Mouse (Mus musculus): ENCODE results near the gene Thbs1. TPM values are rescaled to one million over a fixed set of nuclear protein-coding genes. Genes with fewer than 3 reads are reported as not detected.

Gene Thbs1
- polyA plus RNA-seq, 1 experiment from 2014 or later, result 91.5 TPM

DNA sequence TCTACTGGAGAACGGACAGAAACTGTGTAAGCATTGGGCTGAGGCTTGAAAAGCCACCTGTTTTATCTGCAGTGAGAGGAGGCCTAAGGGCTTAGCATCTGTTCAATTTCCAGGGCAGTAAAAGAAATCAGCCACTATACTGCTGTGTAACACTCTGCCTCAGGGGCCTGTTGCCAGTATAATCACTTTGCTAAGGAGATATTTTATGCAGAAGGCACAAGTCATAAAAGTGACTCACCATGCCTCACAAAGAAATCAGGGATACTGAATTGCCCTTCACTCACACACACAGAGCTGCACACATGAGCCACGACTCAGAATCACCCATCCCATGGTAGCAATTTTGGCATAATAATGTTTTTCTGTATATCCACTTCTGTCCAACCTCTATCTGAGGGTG lies 4.5 kb downstream of the Thbs1 start:
- Histone ChIP-seq H3K9me3 (no peaks in the 10 kb centered on the region), H3K27me3 (0 out of 2 replicates have a peak, but pooled peaks cover 2% of the 10 kb centered on the region), H3K36me3 (peaks cover 57% of the 10 kb centered on the region), H3K27ac (no peak overlapping the region), H3K4me3 (no peak overlapping the region), H3K4me2 (replicated peaks) (no peak overlapping the region), H3K4me1 (peaks cover 28% of the 10 kb centered on the region), H3K9ac (no peak overlapping the region)
- WGBS, result 71% methylated on average over 2 of the region's 2 CpGs
- ATAC-seq (ENCODE audit: insufficient number of reproducible peaks, insufficient read depth, low FRiP score, low TSS enrichment), result no peak

- Histone ChIP-seq H3K9ac (no peak overlapping the region; the same call in 1 of the 2 replicates), H3K9me3 (no peaks in the 10 kb centered on the region), H3K4me2 (replicated peaks) (no peak overlapping the region), H3K27ac (no peak overlapping the region), H3K36me3 (peaks cover 64% of the 10 kb centered on the region), H3K4me1 (peaks cover 28% of the 10 kb centered on the region), H3K4me3 (no peak overlapping the region), H3K27me3 (0 out of 2 replicates have a peak, but pooled peaks cover 2% of the 10 kb centered on the region)
- ATAC-seq (ENCODE audit: insufficient number of reproducible peaks, insufficient read depth, low FRiP score, low TSS enrichment), result no peak
- whole genome bisulfite sequencing, result 69% methylated on average over 3 of the region's 3 CpGs
Observed at GRCm38 (mm10) chr2:118116754-118117290, 5.1 kb downstream of the Thbs1 start.

- H3K27ac ChIP-seq, result no peak overlapping the region
Observed at GRCm38 (mm10) chr2:118117401-118117800, 5.7 kb downstream of the Thbs1 start.

GRCm38 (mm10) chr2:118118045-118118444 lies 6.4 kb downstream of the Thbs1 start:
- 68% methylated on average over 6 of the region's 6 CpGs for WGBS
- Histone ChIP-seq H3K27me3 (0 out of 2 replicates have a peak, but pooled peaks cover 1% of the 10 kb centered on the region), H3K9ac (no peak overlapping the region), H3K27ac (no peak overlapping the region), H3K4me3 (no peak overlapping the region), H3K4me2 (replicated peaks) (no peak overlapping the region), H3K4me1 (peaks cover 26% of the 10 kb centered on the region), H3K9me3 (no peaks in the 10 kb centered on the region), H3K36me3 (peaks cover 73% of the 10 kb centered on the region)
- ATAC-seq (ENCODE audit: insufficient number of reproducible peaks, insufficient read depth, low FRiP score, low TSS enrichment), result no peak

More at GRCm38 (mm10) chr2:118117401-118117800, 5.7 kb downstream of the Thbs1 start:
- no peak overlapping the region for H3K4me3 ChIP-seq
- no peak overlapping the region for H3K9ac ChIP-seq
- no peak overlapping the region; the same call in 1 of the 2 replicates for H3K4me2 ChIP-seq (replicated peaks)
- 0 out of 2 replicates have a peak, but pooled peaks cover 2% of the 10 kb centered on the region for H3K27me3 ChIP-seq
- peaks cover 28% of the 10 kb centered on the region for H3K4me1 ChIP-seq
- 63% methylated on average over 11 of the region's 11 CpGs for WGBS
- H3K9me3 ChIP-seq, result no peaks in the 10 kb centered on the region
- no peak for ATAC-seq (ENCODE audit: insufficient number of reproducible peaks, insufficient read depth, low FRiP score, low TSS enrichment)
- peaks cover 67% of the 10 kb centered on the region for H3K36me3 ChIP-seq

DNA sequence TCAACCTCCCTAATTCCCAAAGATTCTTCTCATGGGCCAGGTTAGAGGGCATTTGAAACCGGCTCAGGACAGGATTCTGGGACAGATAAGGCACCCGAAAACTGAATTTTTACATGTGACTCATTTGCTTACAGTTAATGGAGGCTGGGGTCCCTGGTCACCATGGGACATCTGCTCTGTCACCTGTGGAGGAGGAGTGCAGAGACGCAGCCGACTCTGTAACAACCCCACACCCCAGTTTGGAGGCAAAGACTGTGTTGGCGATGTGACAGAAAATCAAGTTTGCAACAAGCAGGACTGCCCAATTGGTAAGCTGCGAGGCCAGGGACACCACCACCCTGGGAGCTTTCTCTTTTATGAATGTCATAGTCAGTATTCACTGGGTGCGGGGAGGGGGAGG lies 6.8 kb downstream of the Thbs1 start:
- Histone ChIP-seq H3K4me3 (no peak overlapping the region), H3K36me3 (peaks cover 78% of the 10 kb centered on the region)
- WGBS, result 78% methylated on average over 7 of the region's 7 CpGs

DNA sequence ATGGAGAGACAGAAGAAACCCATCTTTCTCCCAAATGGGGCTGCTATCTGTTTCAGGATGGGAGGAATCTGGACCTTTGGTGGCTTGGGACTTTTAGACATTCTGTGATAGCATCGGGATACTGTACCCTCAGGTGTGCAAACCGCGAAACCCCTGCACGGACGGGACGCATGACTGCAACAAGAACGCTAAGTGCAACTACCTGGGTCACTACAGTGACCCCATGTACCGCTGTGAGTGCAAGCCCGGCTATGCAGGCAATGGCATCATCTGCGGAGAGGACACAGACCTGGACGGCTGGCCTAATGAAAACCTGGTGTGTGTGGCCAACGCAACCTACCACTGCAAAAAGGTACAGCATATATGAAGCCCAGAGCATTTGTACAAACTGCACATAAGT lies 8.0 kb downstream of the Thbs1 start:
- Histone ChIP-seq H3K9me3 (no peaks in the 10 kb centered on the region), H3K27ac (no peak overlapping the region), H3K4me1 (peaks cover 15% of the 10 kb centered on the region), H3K36me3 (peaks cover 87% of the 10 kb centered on the region), H3K9ac (no peak overlapping the region), H3K4me2 (replicated peaks) (no peak overlapping the region), H3K27me3 (no peaks in the 10 kb centered on the region), H3K4me3 (no peak overlapping the region)
- WGBS, result 91% methylated on average over 12 of the region's 12 CpGs
- no peak for ATAC-seq (ENCODE audit: insufficient number of reproducible peaks, insufficient read depth, low FRiP score, low TSS enrichment)

More for the DNA sequence above, 6.8 kb downstream of the Thbs1 start:
- Histone ChIP-seq H3K4me2 (replicated peaks) (no peak overlapping the region), H3K27me3 (no peaks in the 10 kb centered on the region), H3K4me1 (peaks cover 25% of the 10 kb centered on the region), H3K9me3 (no peaks in the 10 kb centered on the region), H3K9ac (no peak overlapping the region), H3K27ac (no peak overlapping the region)
- ATAC-seq (ENCODE audit: insufficient number of reproducible peaks, insufficient read depth, low FRiP score, low TSS enrichment), result no peak

GRCm38 (mm10) chr2:118120095-118120494 lies 8.4 kb downstream of the Thbs1 start:
- Histone ChIP-seq H3K4me1 (peaks cover 10% of the 10 kb centered on the region; the same call in 1 of the 2 replicates), H3K27me3 (no peaks in the 10 kb centered on the region), H3K9ac (no peak overlapping the region), H3K36me3 (peaks cover 87% of the 10 kb centered on the region), H3K27ac (no peak overlapping the region), H3K4me2 (replicated peaks) (no peak overlapping the region), H3K4me3 (no peak overlapping the region), H3K9me3 (no peaks in the 10 kb centered on the region)
- 95% methylated on average over 11 of the region's 11 CpGs for WGBS
- no peak for ATAC-seq (ENCODE audit: insufficient number of reproducible peaks, insufficient read depth, low FRiP score, low TSS enrichment)

DNA sequence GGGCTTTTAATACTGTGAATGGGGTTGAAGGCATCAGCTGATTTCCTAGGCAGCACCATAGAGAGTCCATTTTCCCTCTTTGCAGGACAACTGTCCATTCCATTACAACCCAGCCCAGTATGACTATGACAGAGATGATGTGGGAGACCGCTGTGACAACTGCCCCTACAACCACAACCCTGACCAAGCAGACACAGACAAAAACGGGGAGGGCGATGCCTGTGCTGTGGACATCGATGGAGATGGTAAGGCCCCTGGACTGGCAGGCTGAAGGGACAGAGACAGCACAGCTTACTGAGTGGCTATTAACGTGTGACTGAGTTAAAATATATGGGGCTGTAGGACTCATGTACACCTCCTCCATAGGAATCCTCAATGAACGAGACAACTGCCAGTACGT lies 9.1 kb downstream of the Thbs1 start:
- ATAC-seq (ENCODE audit: insufficient number of reproducible peaks, insufficient read depth, low FRiP score, low TSS enrichment), result no peak
- H3K27me3 ChIP-seq, result no peaks in the 10 kb centered on the region
- no peaks in the 10 kb centered on the region for H3K9me3 ChIP-seq
- H3K4me3 ChIP-seq, result no peak overlapping the region
- no peak overlapping the region for H3K4me2 ChIP-seq (replicated peaks)
- no peak overlapping the region for H3K9ac ChIP-seq
- 93% methylated on average over 7 of the region's 7 CpGs for WGBS
- H3K4me1 ChIP-seq, result 0 out of 2 replicates have a peak, but pooled peaks cover 9% of the 10 kb centered on the region
- H3K27ac ChIP-seq, result no peak overlapping the region
- H3K36me3 ChIP-seq, result peaks cover 93% of the 10 kb centered on the region

DNA sequence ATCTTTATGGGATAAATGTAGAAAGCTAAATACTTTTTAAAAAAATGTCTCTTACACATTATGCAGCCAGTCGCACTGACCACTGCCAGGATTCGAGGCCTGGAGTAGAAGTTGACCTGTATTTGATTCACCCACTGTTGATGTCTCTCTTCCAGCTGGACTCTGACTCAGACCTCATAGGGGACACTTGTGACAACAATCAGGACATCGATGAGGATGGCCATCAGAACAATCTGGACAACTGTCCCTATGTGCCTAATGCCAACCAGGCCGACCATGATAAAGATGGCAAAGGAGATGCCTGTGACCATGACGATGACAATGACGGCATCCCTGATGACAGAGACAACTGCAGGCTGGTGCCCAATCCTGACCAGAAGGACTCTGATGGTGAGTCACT lies 10.6 kb downstream of the Thbs1 start:
- no peak for ATAC-seq (ENCODE audit: insufficient number of reproducible peaks, insufficient read depth, low FRiP score, low TSS enrichment)
- WGBS, result 92% methylated on average over 6 of the region's 6 CpGs
- Histone ChIP-seq H3K4me1 (0 out of 2 replicates have a peak, but pooled peaks cover 4% of the 10 kb centered on the region), H3K4me3 (no peak overlapping the region), H3K9me3 (no peaks in the 10 kb centered on the region), H3K36me3 (peaks cover 85% of the 10 kb centered on the region), H3K27ac (no peak overlapping the region), H3K4me2 (replicated peaks) (no peak overlapping the region), H3K9ac (no peak overlapping the region), H3K27me3 (no peaks in the 10 kb centered on the region)

DNA sequence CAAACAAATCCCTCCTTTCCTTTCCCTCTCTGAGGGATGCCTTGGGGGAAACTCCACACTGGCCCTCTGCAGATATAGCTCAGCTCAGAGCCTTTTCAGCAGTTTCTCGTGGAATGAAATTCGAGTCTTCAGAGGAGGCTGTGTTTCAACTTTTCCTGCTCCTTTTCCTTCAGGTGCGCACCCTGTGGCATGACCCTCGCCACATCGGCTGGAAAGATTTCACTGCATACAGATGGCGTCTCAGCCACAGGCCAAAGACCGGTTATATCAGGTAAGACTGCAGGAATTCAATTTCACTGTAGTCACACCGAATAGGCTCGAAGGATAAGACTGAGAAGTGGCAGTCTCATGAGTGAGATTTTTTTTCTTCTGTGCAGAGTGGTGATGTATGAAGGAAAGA lies 12.1 kb downstream of the Thbs1 start:
- Histone ChIP-seq H3K9me3 (no peaks in the 10 kb centered on the region), H3K4me3 (no peak overlapping the region), H3K27me3 (no peaks in the 10 kb centered on the region), H3K9ac (no peak overlapping the region), H3K4me1 (no peaks in the 10 kb centered on the region), H3K4me2 (replicated peaks) (no peak overlapping the region), H3K27ac (no peak overlapping the region), H3K36me3 (peaks cover 70% of the 10 kb centered on the region)
- WGBS, result 66% methylated on average over 9 of the region's 9 CpGs
- ATAC-seq (ENCODE audit: insufficient number of reproducible peaks, insufficient read depth, low FRiP score, low TSS enrichment), result no peak

DNA sequence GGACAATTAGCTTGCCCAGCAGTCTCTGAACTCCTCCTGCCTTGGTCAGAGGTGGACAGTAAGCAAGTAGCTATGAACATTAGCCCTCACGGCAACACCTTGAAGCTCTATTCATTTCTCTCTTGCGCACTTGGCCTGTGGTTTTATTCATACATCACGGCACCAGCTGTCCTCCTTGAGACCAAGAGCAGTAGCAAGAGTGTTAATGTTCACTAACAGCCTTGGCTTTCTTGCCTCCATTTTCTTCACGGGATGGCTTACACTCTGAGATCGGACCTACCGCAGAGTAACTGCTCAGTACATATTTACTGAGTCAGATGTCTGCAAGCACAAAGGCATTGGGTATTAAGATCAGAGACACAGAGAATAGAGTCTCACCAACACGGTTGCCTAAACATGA lies 12.8 kb downstream of the Thbs1 start:
- Histone ChIP-seq H3K27ac (no peak overlapping the region), H3K9me3 (no peaks in the 10 kb centered on the region), H3K27me3 (no peaks in the 10 kb centered on the region), H3K36me3 (peaks cover 63% of the 10 kb centered on the region), H3K4me2 (replicated peaks) (no peak overlapping the region), H3K4me1 (no peaks in the 10 kb centered on the region), H3K9ac (no peak overlapping the region), H3K4me3 (no peak overlapping the region)
- no peak for ATAC-seq (ENCODE audit: insufficient number of reproducible peaks, insufficient read depth, low FRiP score, low TSS enrichment)
- WGBS, result 84% methylated on average over 7 of the region's 7 CpGs

DNA sequence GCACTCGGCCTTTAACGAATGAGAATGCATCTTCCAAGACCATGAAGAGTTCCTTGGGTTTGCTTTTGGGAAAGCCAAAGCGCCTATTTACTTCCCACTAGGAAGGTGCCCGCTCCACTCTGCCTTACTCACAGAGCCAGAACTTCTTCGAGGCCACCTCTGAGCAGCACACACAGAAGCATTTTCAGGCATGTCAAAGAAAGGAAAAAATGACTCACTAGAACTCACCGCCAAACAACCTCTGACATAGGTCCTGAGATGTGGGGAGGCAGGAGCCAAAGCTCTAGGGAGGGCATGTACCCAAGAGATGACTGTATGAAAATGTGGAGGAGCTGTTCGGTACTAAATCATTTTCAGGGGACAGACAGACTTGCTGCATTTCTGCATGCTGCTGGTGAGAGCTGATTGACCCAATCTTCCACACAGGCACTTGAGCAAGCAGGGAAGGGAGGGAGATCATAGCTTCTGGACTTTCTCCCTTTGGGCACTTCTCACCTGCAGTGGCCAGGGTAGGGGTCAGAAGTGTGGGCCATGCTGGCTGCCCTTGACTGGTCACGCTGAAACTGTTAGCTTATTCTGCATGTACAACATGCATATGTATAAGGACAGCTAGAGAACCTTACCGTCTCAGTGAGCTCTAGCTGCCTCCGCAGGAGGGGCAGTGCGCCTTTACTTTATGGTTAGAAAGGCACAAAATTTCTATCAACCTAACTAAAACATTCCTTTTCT lies 13.7 kb downstream of the Thbs1 start:
- Histone ChIP-seq H3K4me1 (no peaks in the 10 kb centered on the region), H3K4me2 (replicated peaks) (no peak overlapping the region), H3K27me3 (no peaks in the 10 kb centered on the region), H3K27ac (no peak overlapping the region), H3K9me3 (no peaks in the 10 kb centered on the region), H3K36me3 (peaks cover 54% of the 10 kb centered on the region), H3K4me3 (no peak overlapping the region), H3K9ac (no peak overlapping the region)
- WGBS, result 83% methylated on average over 11 of the region's 11 CpGs
- no peak for ATAC-seq (ENCODE audit: insufficient number of reproducible peaks, insufficient read depth, low FRiP score, low TSS enrichment)

Measured in embryonic facial prominence, embryonic 12.5 days (tissue).